Mouse (Mus musculus) left cerebral cortex, postnatal 10 days (tissue): ENCODE measurements at regions not wholly inside any gene's neighbourhood (a gene's known extent, or its start where the extent isn't known, plus 50 kb on each side); places are given as distances from the start of the nearest gene placed in this dataset.

Source experiments
- DNase-seq, 2 experiments: peaks; one replicate each; pipeline ENCODE4 v3.0.0; 2021 to 2022; ENCODE audit warnings: low spot score in 2 of 2, mixed read lengths in 1 of 2; ENCODE audit errors: extremely low spot score in 1 of 2
- intact Hi-C: fragments of 180-260 bp; cut with DNase I; formaldehyde crosslinking; loops from one replicate; pipeline ENCODE4 v1.15.1; 2025

DNA sequence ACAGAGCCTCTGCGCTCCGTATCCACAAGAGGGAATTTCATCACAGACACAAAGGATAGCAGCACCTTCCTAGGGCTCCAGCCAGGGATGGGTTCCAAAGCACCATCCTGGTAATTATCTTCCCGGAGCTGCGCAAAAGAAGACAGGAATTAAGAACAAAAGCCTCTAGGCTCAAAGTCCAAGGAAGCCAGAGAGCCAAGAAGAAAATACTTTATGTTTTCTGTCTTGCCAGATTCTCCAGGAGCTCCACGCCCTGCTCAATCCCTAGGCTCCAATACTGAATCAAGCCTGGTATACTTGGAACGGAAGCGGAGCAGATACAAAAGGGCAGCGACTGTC, 54.4 kb downstream of the Irf2bpl start:
- intact Hi-C loops, result no loop called here
- no peak for DNase-seq

DNA sequence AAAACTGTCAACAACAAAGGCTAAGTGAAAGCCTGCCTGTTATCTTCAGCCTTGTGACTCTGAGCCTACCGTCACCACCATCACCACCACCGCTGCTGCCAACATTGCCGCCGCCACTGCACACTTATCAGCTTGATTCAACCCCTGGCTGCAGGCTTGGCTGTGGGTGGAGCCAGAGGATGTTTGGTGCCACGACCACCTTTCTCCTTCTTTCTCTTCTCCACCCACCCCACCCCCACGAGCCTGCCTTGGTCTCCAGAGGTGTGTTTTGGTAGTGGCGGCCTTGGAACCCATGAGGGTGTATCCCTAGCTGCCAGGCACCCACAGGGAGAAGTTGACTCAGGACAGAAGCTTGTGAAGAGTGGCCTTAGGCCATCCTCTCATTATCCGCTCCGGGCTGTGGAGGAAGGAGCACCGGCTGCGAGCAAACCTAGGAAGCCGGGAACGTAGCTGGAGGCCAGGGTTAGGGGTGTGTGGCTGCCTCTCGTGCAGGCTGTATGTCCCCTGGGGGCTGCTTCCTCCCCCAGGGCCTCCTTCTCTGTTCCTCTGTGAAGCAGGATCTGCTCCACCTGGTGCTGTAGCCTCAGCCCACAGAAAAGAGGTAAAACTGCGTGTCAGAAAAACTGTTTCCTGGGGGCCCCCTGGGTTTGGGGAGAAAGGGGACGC, 54.9 kb downstream of the Irf2bpl start:
- DNase-seq, result no peak
- intact Hi-C loops, result no loop called here

GRCm38 (mm10) chr12:86827241-86827606, 57.4 kb downstream of the Irf2bpl start:
- intact Hi-C loops, result no loop called here
- no peak for DNase-seq

DNA sequence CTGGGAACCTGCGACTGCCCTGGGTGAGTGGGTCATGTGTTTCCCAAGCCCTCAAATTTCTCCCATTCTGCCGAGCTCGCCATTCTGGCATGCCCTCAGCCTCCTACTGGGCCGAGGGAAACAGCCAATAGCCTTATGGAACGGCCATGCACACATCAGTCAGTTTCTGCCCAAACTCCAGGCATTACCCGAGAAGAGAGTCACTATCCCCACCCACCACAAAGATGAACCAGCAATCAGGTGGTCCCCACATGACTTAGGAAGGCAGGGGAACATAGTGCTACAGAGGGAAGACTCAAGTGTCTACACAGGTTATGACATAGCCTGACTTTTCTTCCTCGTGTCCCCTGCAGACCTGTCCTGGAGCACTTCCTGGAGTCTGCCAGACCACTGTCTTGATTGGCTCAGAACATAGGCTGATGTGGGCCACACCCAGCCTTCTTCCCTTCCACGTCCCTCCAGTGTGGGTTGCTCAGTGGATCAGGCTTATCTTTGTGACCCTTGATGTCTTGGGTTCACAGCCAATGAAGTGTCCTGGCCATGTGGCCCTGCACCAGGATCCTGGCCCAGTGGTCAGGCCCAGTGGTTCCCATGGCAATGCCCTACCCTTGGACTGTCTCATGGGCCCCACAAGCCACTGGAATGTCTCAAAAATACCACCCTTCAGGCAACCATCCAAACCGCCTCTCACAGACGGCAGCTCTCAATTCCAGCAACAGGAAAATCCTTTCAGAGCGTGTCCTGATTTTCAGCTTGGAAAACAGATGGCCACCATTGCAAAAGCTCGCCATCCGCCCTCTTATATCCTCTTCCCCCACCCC, 58.0 kb downstream of the Irf2bpl start:
- intact Hi-C loops, result no loop called here
- peak; percentile 68 to 76 for DNase-seq

GRCm38 (mm10) chr12:86825584-86826419, 58.8 kb downstream of the Irf2bpl start:
- DNase-seq, result no peak
- intact Hi-C loops, result loop anchor here (2.0 kb wide), 1 partner anchor 59 kb away; the partner anchor contains the start of gene Irf2bpl

DNA sequence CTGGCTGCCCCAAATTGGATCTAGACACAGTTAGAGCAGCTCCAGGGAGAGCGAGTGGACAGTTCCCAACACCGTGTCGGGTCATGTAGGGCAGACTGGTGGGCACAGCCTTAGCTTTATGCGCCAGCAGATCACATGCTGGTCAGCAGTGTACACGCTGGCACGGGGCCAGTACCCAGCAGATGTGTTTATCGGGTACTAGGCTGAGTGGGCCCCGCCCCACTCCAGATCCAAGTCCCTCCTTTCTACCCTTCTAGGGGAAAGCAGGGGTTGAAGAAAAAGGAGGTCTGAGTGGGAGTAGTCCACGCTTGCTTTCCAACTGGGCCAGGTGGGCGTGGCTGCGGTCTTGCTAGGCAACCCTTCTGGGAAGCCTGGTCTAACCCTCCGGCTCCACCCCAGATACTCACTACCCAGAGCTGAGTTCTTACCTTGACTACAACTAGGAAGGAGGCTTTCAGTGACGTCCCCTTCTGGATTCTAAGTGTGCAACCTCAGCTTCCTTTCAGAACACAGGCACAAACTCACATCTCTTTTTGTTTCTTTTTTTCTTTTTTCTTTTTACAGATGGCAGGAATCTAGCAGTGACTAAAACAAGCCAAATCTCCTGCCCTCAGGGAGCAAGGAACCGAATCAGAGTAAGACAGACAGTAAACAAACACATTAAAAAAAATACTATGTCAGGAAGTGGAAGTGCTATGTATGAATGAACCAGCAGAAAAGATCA, 59.6 kb downstream of the Irf2bpl start:
- peak in 1 of 2 experiments; percentile 93 for DNase-seq
- intact Hi-C loops, result loop anchor here (2.0 kb wide), 1 partner anchor 60 kb away; the partner anchor contains the start of gene Irf2bpl

- DNase-seq, result peak; percentile 93 to 97
- intact Hi-C loops, result loop anchor here (2.0 kb wide), 1 partner anchor 61 kb away; the partner anchor contains the start of gene Irf2bpl
These were observed 60.6 kb downstream of the Irf2bpl start for GRCm38 (mm10) chr12:86823855-86824589.

- no peak for DNase-seq
These were observed 61.1 kb downstream of the Irf2bpl start for GRCm38 (mm10) chr12:86823488-86823854.

GRCm38 (mm10) chr12:86821183-86821582, 63.4 kb downstream of the Irf2bpl start:
- intact Hi-C loops, result no loop called here
- DNase-seq, result no peak

More at GRCm38 (mm10) chr12:86823488-86823854, 61.1 kb downstream of the Irf2bpl start:
- intact Hi-C loops, result no loop called here

DNA sequence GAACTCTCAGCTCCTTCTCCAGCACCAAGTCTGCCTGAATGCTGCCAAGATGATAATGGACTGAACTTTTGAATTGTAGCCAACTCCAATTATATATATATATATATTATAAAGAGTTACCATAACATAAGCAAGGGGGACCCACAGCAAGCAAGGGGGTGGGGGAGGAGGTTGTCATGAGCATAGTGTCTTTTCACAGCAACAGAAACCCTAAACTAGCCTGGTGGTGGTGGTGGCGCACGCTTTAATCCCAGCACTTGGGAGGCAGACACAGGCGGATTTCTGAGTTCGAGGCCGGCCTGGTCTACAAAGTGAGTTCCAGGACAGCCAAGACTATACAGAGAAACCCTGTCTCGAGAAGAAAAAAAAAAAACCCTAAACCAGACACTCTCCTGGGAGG, 65.0 kb downstream of the Irf2bpl start:
- no peak for DNase-seq
- intact Hi-C loops, result no loop called here

- intact Hi-C loops, result no loop called here
- no peak for DNase-seq
These were observed 65.4 kb downstream of the Irf2bpl start for GRCm38 (mm10) chr12:86819163-86819562.

DNA sequence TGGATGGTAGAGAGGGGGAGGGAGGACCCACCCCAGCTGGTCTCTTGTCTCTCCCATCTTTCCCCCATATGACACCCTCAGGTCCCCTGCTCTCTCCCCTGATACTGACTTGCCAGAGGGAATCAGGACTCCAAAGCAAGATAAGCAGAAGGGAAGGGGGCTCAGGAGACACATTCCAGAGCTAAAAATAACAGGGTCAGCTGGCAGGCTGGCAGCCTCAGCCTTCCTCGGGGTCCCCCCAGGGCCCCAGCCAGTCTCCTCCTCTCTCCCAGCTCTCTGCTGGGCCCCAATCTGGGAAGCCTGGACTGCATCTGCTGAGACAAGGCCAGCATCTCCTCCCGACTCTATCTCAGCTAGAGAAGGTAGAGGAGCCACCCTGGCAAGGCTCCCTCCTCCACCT, 66.4 kb downstream of the Irf2bpl start:
- intact Hi-C loops, result no loop called here
- DNase-seq, result no peak

GRCm38 (mm10) chr12:86816702-86817610, 67.6 kb downstream of the Irf2bpl start:
- peak in 1 of 2 experiments; percentile 61 for DNase-seq
- intact Hi-C loops, result no loop called here

DNA sequence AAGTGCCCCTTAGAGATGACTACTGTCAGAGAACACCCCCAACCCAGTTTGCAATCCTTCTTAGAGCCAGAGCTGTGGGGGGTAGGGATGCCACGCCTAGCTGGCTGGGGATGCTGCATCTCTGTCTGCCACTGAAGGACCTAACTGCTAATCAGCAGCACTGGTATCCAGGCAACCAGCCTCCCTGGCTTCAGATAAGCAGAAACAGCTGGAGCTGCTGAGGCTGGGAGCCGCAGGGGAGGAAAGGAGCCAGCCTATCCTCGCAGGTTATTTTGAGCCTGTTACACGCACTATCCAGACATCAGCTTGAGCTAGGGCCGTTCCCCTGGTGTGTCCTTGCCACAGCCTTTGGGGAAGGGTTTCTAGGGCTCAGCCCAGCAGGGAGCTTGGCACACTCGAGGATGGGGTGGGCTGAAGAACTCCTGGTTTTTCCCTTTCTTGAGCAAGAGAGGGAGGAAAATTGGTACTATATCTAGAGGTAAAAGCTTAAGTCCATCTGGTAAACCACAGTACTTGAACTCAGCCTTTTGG, 68.4 kb downstream of the Irf2bpl start:
- intact Hi-C loops, result no loop called here
- DNase-seq, result peak; percentile 75 to 77

GRCm38 (mm10) chr12:86814740-86815139, 69.9 kb downstream of the Irf2bpl start:
- peak in 1 of 2 experiments; percentile 57 for DNase-seq
- intact Hi-C loops, result no loop called here
